ENCODE assay signal across 8 mouse cellular contexts in genomic region chr15:85678981-85679708, GRCm38 (mm10). TPM values are rescaled to one million over a fixed set of nuclear protein-coding genes. Genes with fewer than 3 reads are reported as not detected.
DNase-seq lines count a peak whose midpoint lies in the region; ATAC-seq and TF ChIP-seq lines count a peak whose summit lies in the region.

No protein-coding gene starts in this region.

- ATAC-seq in heart, embryonic 14.5 days (ENCODE audit: insufficient number of reproducible peaks, insufficient read depth, low FRiP score, low read depth), result no peak
- 0 out of 2 replicates have a peak, but pooled peaks have one; percentile 39 for ATAC-seq in intestine, embryonic 15.5 days
- no peak for ATAC-seq in erythroid progenitor cell, adult 5-6 weeks (replicated peaks; ENCODE audit: low FRiP score, poor library complexity, severe bottlenecking)

- H3K27ac ChIP-seq in heart, embryonic 14.5 days (replicated peaks in 1 of 2; ENCODE audit: control insufficient read depth in 1 of 2, insufficient read depth in 1 of 2, low read depth in 2 of 2, low read length in 2 of 2), result peak overlapping the region in 1 of 2 experiments; percentile 37; a peak in 2 of 4 replicates
- H3K27ac ChIP-seq in ES-E14 (ENCODE audit: insufficient read depth, low read depth, low read length, poor library complexity, severe bottlenecking), result no peak overlapping the region
- peak overlapping the region; percentile 27; the same call in 1 of the 2 replicates for H3K27ac ChIP-seq in intestine, embryonic 15.5 days

- no peaks in the 10 kb centered on the region for H3K27me3 ChIP-seq in heart, embryonic 14.5 days (ENCODE audit: control insufficient read depth, insufficient read depth, low read length)
- H3K27me3 ChIP-seq in intestine, embryonic 15.5 days (replicated peaks), result peaks cover 3% of the 10 kb centered on the region; the same call in 1 of the 2 replicates

- no peak for DNase-seq in heart, adult 18-20 months
- no peak for DNase-seq in ES-E14 (ENCODE audit: low read depth, low spot score)
- peak; percentile 81 to 85 for DNase-seq in cerebellum, postnatal 14 days
- peak; percentile 65 to 67 for DNase-seq in right cerebral cortex, postnatal 36 days (ENCODE audit: low spot score in 2 of 2)
- no peak for DNase-seq in retina, embryonic 14.5 days (ENCODE audit: low spot score)

- no peaks in the 10 kb centered on the region for H3K9me3 ChIP-seq in heart, embryonic 14.5 days (ENCODE audit: control insufficient read depth, low read length)
- H3K9me3 ChIP-seq in ES-E14 (ENCODE audit: control insufficient read depth, insufficient read depth, low read depth, low read length), result no peaks in the 10 kb centered on the region
- H3K9me3 ChIP-seq in intestine, embryonic 15.5 days, result no peaks in the 10 kb centered on the region

- H3K4me3 ChIP-seq in heart, embryonic 14.5 days (ENCODE audit: control insufficient read depth in 1 of 2, insufficient read depth in 1 of 2, low read depth in 1 of 2, low read length in 2 of 2), result no peak overlapping the region
- H3K4me3 ChIP-seq in ES-E14 (ENCODE audit: insufficient read depth in 1 of 2, low read depth in 1 of 2, low read length in 2 of 2, poor library complexity in 1 of 2, severe bottlenecking in 1 of 2), result peak overlapping the region; percentile 39 to 64; a peak in 3 of 4 replicates
- H3K4me3 ChIP-seq in intestine, embryonic 15.5 days (replicated peaks), result no peak overlapping the region

- no peak overlapping the region for H3K9ac ChIP-seq in heart, embryonic 14.5 days (ENCODE audit: low read length)
- H3K9ac ChIP-seq in ES-E14 (ENCODE audit: insufficient read depth, low read depth, low read length, poor library complexity, severe bottlenecking), result 0 out of 2 replicates have a peak overlapping the region, but pooled peaks have one; percentile 19
- H3K9ac ChIP-seq in intestine, embryonic 15.5 days, result no peak overlapping the region

- H3K36me3 ChIP-seq in heart, embryonic 14.5 days (ENCODE audit: control insufficient read depth, insufficient read depth, low read length), result peaks cover 44% of the 10 kb centered on the region
- H3K36me3 ChIP-seq in ES-E14 (ENCODE audit: control insufficient read depth, insufficient read depth, low read length, poor library complexity, severe bottlenecking), result no peaks in the 10 kb centered on the region
- no peaks in the 10 kb centered on the region for H3K36me3 ChIP-seq in intestine, embryonic 15.5 days

- H3K4me2 ChIP-seq in heart, embryonic 14.5 days (ENCODE audit: low read length), result peak overlapping the region; percentile 18; the same call in 1 of the 2 replicates
- H3K4me2 ChIP-seq in intestine, embryonic 15.5 days (replicated peaks), result no peak overlapping the region

- peaks cover 2 to 8% of the 10 kb centered on the region in 2 experiments; a peak in 2 of 4 replicates for H3K4me1 ChIP-seq in heart, embryonic 14.5 days (ENCODE audit: control insufficient read depth in 2 of 2, insufficient read depth in 2 of 2, low read length in 2 of 2)
- peaks cover 0 to 3% of the 10 kb centered on the region in 2 experiments; a peak in 1 of 4 replicates for H3K4me1 ChIP-seq in ES-E14 (ENCODE audit: control insufficient read depth in 2 of 2, insufficient read depth in 2 of 2, low read length in 2 of 2, poor library complexity in 1 of 2)
- H3K4me1 ChIP-seq in intestine, embryonic 15.5 days (replicated peaks), result peaks cover 10% of the 10 kb centered on the region; the same call in 1 of the 2 replicates

- in situ Hi-C loops in ES-E14 (cut with MboI; ENCODE audit: low sequenced_read_pairs in 2 of 2, unreplicated experiment in 2 of 2), result no loop called here

- 77% methylated on average over 22 of the region's 24 CpGs for WGBS in heart, embryonic 14.5 days
- WGBS in intestine, embryonic 15.5 days, result 73% methylated on average over 24 of the region's 24 CpGs

TF ChIP-seq in ES-E14, 5 proteins besides CTCF, POLR2A, EP300 and RAD21:
- TF ChIP-seq MAFK (IDR thresholded peaks at IDR 0.05; ENCODE audit: insufficient read depth, low read depth, low read length), result no peak
- no peak for TF ChIP-seq ZNF384 (IDR thresholded peaks at IDR 0.05; ENCODE audit: low read depth, low read length)
- TF ChIP-seq HCFC1 (IDR thresholded peaks at IDR 0.05; ENCODE audit: borderline replicate concordance, insufficient read depth, low read length), result no peak
- TF ChIP-seq CHD2 (IDR thresholded peaks at IDR 0.05; ENCODE audit: low read depth, low read length), result no peak
- TF ChIP-seq ZC3H11A (IDR thresholded peaks at IDR 0.05; ENCODE audit: borderline replicate concordance, low read depth, low read length), result no peak

RNA-seq across cellular contexts. Expression of gene Ppara, which starts 55.6 kb away (rescaled TPM):
- 8.8 and 10.6 TPM in 2 replicates for polyA plus RNA-seq in heart, embryonic 14.5 days (2014; fragmentation: Nextera tagmentation; extraction: Ambion mirVana)
- total RNA-seq in heart, adult 18-20 months (2021), result 10 to 100 TPM; 73.1 to 74.9 TPM
- 0.09 and 0.21 TPM in 2 replicates for total RNA-seq in ES-E14 (2012; rRNA removed)
- polyA plus RNA-seq in intestine, embryonic 15.5 days (2015; fragmentation: Nextera tagmentation; extraction: Ambion mirVana), result 18.2 and 19.5 TPM in 2 replicates
- total RNA-seq in erythroid progenitor cell, adult 5-6 weeks (2015; ENCODE audit: low replicate concordance), result not detected in 2 replicates
- total RNA-seq in erythroid progenitor cell, adult 5-6 weeks (2017; ENCODE audit: low replicate concordance), result not detected in 2 replicates

Comparison
In these comparisons a context has a peak if more than half of its experiments do, and no peak if none do; other contexts are left out.
1. H3K4me3 ChIP-seq: peak in ES-E14 (2 of 2); none in heart, embryonic 14.5 days (0 of 2) and intestine, embryonic 15.5 days (single experiment).
2. DNase-seq: peak in cerebellum, postnatal 14 days (2 of 2) and right cerebral cortex, postnatal 36 days (2 of 2); none in heart, adult 18-20 months (0 of 2), ES-E14 (single experiment) and retina, embryonic 14.5 days (single experiment).
3. RNA of gene Ppara, which starts 55.6 kb away (total RNA-seq): 73.1 to 74.9 TPM in heart, adult 18-20 months; 0.09 to 0.21 TPM in ES-E14 and not detected in erythroid progenitor cell, adult 5-6 weeks; every median in the first group is over 10 times any median in the second.